9 mouse cellular contexts compared by ENCODE assay signal in the genomic region with DNA sequence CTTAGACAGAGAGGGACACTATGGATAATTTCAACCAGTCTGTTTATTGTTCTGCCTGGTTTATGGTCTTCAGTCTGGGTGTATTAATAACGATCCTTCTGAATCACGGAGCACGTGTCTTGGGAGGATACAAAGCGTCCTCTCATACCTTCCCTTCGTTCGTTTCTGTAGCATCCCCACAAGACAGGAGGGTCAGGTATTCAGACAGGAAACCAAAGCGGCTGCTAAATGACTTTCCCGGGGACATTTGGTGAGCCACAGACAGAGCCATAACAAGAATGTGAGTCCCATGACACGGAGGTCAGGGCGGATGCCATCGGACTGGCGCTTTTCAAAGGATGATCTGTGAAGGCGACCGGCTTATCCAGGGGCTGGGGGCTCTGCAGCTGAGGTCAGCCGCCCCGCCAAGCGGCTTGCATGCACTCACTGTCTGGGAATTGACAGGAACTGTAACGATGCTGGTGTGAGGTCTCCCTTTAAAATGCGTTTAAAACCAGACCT.
DNase-seq lines count a peak whose midpoint lies in the region; ATAC-seq and TF ChIP-seq lines count a peak whose summit lies in the region.
"Had no signal": no experiment of that assay in that cellular context is flagged by ENCODE, and none has a peak within 500 bp of the region (broad histone marks: within the 10 kb centered on the region; RNA-seq: fewer than 3 reads in every experiment).

No protein-coding gene starts in this region.

- TF ChIP-seq CTCF in midbrain, postnatal 0 days (IDR thresholded peaks at IDR 0.05): no peak

- H3K4me1 ChIP-seq in embryonic facial prominence, embryonic 10.5 days: peaks cover 35% of the 10 kb centered on the region
- peaks cover 7% of the 10 kb centered on the region; the same call in 1 of the 2 replicates for H3K4me1 ChIP-seq in intestine, embryonic 15.5 days (replicated peaks)
- no peaks in the 10 kb centered on the region for H3K4me1 ChIP-seq in midbrain, postnatal 0 days (ENCODE audit: insufficient read depth, low read length)

- no peaks in the 10 kb centered on the region for H3K36me3 ChIP-seq in embryonic facial prominence, embryonic 10.5 days (replicated peaks)
- no peaks in the 10 kb centered on the region for H3K36me3 ChIP-seq in intestine, embryonic 15.5 days
- no peaks in the 10 kb centered on the region for H3K36me3 ChIP-seq in midbrain, postnatal 0 days (ENCODE audit: insufficient read depth, low read length)

- ATAC-seq in intestine, embryonic 15.5 days: peak; percentile 78
- ATAC-seq in midbrain, postnatal 0 days (ENCODE audit: low FRiP score): no peak
- ATAC-seq in granulocyte monocyte progenitor cell, adult 5-6 weeks (replicated peaks; ENCODE audit: poor library complexity, severe bottlenecking): no peak

- H3K9me3 ChIP-seq in embryonic facial prominence, embryonic 10.5 days: no peaks in the 10 kb centered on the region
- no peaks in the 10 kb centered on the region for H3K9me3 ChIP-seq in intestine, embryonic 15.5 days
- H3K9me3 ChIP-seq in midbrain, postnatal 0 days (ENCODE audit: low read length): no peaks in the 10 kb centered on the region

- 6% methylated on average over 19 of the region's 19 CpGs for WGBS in embryonic facial prominence, embryonic 10.5 days
- 3% methylated on average over 19 of the region's 19 CpGs for WGBS in intestine, embryonic 15.5 days
- WGBS in midbrain, postnatal 0 days: 16% methylated on average over 19 of the region's 19 CpGs

- H3K9ac ChIP-seq in intestine, embryonic 15.5 days: no peak overlapping the region
- H3K9ac ChIP-seq in midbrain, postnatal 0 days (replicated peaks; ENCODE audit: low read length, poor library complexity, severe bottlenecking): peak overlapping the region; percentile 48; the same call in 1 of the 2 replicates

- peak overlapping the region; percentile 81 for H3K27ac ChIP-seq in embryonic facial prominence, embryonic 10.5 days (replicated peaks)
- no peak overlapping the region for H3K27ac ChIP-seq in intestine, embryonic 15.5 days
- no peak overlapping the region for H3K27ac ChIP-seq in midbrain, postnatal 0 days (ENCODE audit: low read depth, low read length)

- peak; percentile 7 for DNase-seq in gastrocnemius, postnatal 10 days
- no peak for DNase-seq in gastrocnemius, adult 8-10 months (ENCODE audit: low spot score in 2 of 2)
- DNase-seq in embryonic facial prominence, embryonic 10.5 days (ENCODE audit: low spot score): peak; percentile 75
- DNase-seq in midbrain, postnatal 0 days (ENCODE audit: low spot score): no peak
- no peak for DNase-seq in spleen, postnatal 10 days (ENCODE audit: low spot score in 2 of 2)
- DNase-seq in urinary bladder, postnatal 25 days (ENCODE audit: low spot score): no peak
- DNase-seq: right cerebral cortex, postnatal 25 days had no signal

- H3K27me3 ChIP-seq in embryonic facial prominence, embryonic 10.5 days (replicated peaks; ENCODE audit: low read depth, poor library complexity, severe bottlenecking): 0 out of 2 replicates have a peak, but pooled peaks cover 3% of the 10 kb centered on the region
- H3K27me3 ChIP-seq in intestine, embryonic 15.5 days (replicated peaks): no peaks in the 10 kb centered on the region
- H3K27me3 ChIP-seq in midbrain, postnatal 0 days (ENCODE audit: insufficient read depth, low read length): no peaks in the 10 kb centered on the region

- H3K4me2 ChIP-seq in intestine, embryonic 15.5 days (replicated peaks): peak overlapping the region; percentile 56
- peak overlapping the region; percentile 42 for H3K4me2 ChIP-seq in midbrain, postnatal 0 days (ENCODE audit: low read depth, low read length, poor library complexity, severe bottlenecking)

- H3K4me3 ChIP-seq in embryonic facial prominence, embryonic 10.5 days: peak overlapping the region; percentile 45
- H3K4me3 ChIP-seq in intestine, embryonic 15.5 days (replicated peaks): no peak overlapping the region; the same call in 1 of the 2 replicates
- H3K4me3 ChIP-seq in midbrain, postnatal 0 days (ENCODE audit: low read depth, low read length): peak overlapping the region; percentile 25; the same call in 1 of the 2 replicates

Comparison
In these comparisons a context has a peak if more than half of its experiments do, and no peak if none do; other contexts are left out.
1. DNase-seq: peak in gastrocnemius, postnatal 10 days (single experiment) and embryonic facial prominence, embryonic 10.5 days (single experiment); none in gastrocnemius, adult 8-10 months (0 of 2), midbrain, postnatal 0 days (single experiment), spleen, postnatal 10 days (0 of 2) and urinary bladder, postnatal 25 days (single experiment).